Mouse (Mus musculus): ENCODE data around the gene Rho.
A peak's percentile ranks its signal among the peaks of the same experiment; 100 is the strongest.

Gene Rho

GRCm38 (mm10) chr6:115915601-115916445 lies 15.7 kb upstream of the Rho start:
- no peak for DNase-seq (ENCODE audit: low read depth, low spot score)

DNA sequence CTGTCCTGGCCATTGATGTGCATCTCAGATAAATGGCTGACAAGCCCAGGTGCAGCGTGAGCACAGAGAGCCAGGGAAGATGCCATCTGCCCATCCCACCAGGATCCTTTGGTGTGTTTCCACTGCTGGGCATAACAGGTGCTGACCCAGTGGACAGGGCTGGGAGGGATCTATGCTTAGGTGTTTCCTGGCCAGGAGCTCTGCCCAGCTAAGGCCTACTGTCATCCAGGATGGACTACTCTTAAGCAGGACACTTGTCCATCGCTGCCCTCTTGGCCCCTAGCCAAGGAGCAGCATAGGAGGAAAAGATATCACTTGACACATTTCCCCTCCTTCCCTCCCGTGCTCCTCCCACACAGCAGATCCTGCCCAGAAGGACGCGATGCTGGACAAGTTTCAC lies 14.9 kb upstream of the Rho start:
- DNase-seq (ENCODE audit: low read depth, low spot score): no peak

GRCm38 (mm10) chr6:115918615-115919014 lies 12.9 kb upstream of the Rho start:
- no peak for DNase-seq (ENCODE audit: low read depth, low spot score)

GRCm38 (mm10) chr6:115919876-115920275 lies 11.7 kb upstream of the Rho start:
- DNase-seq (ENCODE audit: low read depth, low spot score): no peak

GRCm38 (mm10) chr6:115924829-115925228 lies 6.7 kb upstream of the Rho start:
- DNase-seq (ENCODE audit: low read depth, low spot score): no peak

DNA sequence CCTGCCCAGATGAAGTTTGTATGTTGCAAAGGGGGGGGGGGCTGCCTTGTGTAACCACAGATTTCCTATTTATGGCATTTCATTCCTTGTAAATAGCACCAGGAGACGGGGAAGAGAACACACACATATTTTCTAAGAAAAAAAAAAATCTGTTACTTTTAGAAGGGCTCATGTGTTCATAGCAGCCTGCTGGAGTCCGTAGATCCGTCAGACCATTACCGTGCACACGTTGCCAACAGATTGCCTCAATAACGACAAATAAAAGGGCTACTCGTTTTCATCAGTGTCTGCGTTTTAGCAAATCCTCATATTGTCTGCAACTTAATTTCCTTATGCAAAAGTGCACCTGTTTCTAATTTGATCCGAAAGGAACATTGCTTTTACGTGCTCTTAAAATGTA lies 5.1 kb upstream of the Rho start:
- DNase-seq (ENCODE audit: low read depth, low spot score): no peak

DNA sequence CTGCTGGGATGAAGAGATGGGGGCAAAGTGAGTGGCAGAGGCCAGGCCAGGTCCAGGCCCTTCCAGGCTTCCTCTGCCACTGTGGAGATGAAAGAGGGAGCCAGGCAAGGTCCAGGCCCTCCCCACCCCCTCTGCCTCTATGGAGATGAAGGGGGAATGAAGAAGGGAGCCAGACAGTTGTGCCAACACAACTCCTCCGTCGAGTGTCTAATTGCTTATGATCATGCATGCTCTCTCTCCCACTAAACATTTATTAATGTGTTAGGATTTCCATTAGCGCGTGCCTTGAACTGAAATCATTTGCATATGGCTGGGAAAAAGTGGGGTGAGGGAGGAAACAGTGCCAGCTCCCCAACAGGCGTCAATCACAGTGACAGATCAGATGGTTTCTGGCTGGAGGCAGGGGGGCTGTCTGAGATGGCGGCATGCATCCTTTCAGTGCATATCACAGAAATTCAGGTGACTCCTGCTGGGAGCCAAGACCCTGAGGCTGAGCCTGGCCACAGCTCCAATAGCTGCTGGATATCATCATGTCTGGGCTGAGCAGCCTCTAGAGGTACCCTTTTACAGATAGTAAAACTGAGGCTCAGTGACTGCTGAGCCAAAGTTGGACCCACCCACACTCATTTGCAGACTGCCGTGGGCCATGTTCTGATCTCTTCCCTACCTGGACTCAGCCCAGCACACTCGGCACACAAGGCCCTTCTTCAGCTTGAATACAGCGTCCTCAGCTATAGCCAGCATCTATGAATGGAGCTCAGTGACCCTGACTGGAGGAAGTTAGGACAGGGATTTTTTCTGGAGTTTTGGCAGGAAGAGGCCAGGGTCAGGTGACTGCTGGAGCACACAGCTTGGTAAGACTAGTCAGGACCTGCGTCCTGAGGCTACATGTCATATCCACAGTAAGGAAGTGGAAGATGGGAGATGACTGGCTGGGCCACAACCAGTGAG lies 4.0 kb upstream of the Rho start:
- no peak for DNase-seq (ENCODE audit: low read depth, low spot score)

DNA sequence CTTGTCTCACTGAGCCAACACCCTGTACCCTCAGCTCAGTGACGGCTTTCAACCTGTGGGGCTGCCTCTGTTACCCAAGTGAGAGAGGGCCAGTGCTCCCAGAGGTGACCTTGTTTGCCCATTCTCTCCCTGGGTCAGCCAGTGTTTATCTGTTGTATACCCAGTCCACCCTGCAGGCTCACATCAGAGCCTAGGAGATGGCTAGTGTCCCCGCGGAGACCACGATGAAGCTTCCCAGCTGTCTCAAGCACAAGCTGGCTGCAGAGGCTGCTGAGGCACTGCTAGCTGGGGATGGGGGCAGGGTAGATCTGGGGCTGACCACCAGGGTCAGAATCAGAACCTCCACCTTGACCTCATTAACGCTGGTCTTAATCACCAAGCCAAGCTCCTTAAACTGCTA lies 1.5 kb upstream of the Rho start:
- DNase-seq (ENCODE audit: low read depth, low spot score): no peak

DNA sequence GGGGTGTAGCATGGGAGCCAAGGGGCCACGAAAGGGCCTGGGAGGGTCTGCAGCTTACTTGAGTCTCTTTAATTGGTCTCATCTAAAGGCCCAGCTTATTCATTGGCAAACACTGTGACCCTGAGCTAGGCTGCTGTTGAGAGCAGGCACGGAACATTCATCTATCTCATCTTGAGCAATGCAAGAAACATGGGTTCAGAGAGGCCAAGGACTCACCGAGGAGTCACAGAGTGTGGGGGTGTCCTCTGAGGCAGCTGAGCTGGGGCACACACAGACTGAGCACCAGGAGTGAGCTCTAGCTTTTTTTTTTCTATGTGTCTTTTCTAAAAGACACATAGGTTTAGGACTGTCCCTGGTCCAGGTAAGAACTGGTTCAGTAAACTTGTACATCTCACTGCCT lies 843 bp downstream of the Rho start:
- no peak for DNase-seq (ENCODE audit: low read depth, low spot score)

DNA sequence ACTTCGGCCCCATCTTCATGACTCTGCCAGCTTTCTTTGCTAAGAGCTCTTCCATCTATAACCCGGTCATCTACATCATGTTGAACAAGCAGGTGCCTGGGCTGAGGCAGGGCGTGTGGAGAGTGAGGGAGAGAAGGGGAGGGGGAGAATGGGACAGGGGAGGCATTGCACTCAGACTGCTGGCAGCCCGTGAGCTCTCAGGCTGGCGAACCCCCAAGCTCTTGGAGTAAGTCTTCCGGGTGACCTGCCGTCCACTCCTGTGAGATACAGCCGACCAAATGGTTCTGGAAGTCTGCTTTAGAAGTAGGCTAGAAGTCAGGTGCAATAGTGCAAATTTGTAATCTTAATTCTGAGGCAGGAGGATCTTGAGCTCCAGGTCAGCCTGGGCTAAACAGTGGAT lies 4.0 kb downstream of the Rho start:
- no peak for DNase-seq (ENCODE audit: low read depth, low spot score)

GRCm38 (mm10) chr6:115938011-115938410 lies 6.5 kb downstream of the Rho start:
- no peak for DNase-seq (ENCODE audit: low read depth, low spot score)

DNA sequence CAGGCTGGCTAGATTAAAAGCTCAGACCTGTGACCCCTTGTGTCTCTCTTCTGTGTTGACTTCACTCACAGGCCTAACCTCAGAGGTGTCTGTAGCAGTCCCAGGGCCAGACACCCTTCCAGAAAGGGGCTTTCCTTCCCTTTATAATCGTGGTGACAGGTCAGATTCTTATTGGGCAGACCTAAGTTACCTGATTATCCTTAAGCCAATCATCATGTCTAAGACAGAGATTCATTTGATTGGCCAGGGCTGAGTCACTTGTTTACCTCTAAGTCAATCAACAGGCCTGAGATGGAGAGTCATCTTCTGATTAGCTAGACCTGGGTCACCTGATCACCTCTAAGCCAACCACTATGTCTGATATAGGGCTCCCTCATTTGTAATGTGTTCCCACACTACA lies 7.2 kb downstream of the Rho start:
- DNase-seq (ENCODE audit: low read depth, low spot score): no peak

GRCm38 (mm10) chr6:115940603-115941002 lies 9.1 kb downstream of the Rho start:
- DNase-seq (ENCODE audit: low read depth, low spot score): no peak

GRCm38 (mm10) chr6:115941128-115941527 lies 9.6 kb downstream of the Rho start:
- no peak for DNase-seq (ENCODE audit: low read depth, low spot score)

DNA sequence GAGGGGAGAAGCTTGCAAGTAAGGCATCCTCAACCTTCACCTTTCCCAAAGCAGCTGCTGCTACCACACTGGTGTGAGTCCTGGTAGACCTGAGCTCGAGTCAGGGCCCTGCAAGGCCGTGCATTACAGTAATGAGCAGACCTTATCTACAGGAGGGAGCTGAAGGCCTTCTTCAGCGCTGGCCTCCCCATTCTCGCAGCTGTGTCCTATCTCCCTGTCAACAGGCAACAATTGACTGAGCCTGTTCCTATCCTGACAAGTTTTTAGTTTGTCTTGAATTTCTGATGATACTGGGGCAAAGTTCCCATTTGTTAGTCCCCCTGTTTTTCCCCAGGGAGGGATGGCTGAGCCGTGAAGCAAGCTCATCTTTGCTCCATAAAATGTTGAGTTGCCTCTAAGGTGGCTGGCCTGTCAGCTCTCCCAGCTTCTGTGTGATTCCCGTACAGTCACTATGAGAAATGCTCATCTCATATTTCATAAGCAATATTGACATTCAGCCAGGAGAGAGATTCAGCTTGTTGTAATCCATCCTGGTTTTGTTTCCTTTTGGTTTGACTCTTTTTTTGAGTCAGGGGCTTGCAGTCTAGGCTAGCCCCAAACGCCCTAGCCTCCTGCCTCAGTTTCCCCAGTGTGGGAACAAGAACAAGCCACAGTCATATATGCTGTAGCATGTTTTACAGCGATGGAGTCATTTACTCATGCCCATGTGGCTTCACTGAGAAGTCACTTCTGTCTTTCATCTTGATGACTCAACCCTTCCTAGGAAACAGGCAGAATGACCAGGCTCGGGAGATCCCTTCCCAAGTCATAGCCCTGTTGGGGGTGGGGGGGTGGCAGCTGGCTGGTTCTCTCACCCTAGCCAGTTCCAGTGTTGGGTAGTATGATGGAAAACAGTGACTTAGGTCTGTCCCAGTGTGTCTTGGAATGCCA lies 12.2 kb downstream of the Rho start:
- DNase-seq (ENCODE audit: low read depth, low spot score): no peak

DNA sequence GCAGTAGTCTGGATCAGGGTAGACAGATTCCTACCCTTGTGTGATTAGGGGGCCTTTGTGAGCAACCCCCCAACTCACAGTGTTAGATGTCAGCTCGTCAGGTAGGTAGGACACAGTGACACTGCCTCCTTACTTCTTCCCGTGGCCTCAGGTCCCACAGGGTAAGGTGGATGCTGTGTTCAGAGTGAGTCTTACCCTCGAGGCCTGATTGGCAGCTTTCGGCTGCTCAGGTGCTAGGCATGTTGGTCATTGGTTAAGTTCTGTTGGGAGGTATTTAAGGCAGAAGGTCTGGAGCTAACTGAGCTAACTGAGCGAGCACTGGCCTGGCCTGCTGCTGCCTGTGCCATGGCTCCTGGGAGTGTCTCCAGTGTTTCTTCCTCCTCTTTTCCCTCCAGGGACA lies 13.1 kb downstream of the Rho start, which contains the start of gene H1foo:
TSS of gene H1foo (plus strand) at position 301 of the 400 bp plus-strand sequence.
- DNase-seq (ENCODE audit: low read depth, low spot score): no peak

GRCm38 (mm10) chr6:115945633-115946032 lies 14.1 kb downstream of the Rho start:
- peak; percentile 43 for DNase-seq (ENCODE audit: low read depth, low spot score)

GRCm38 (mm10) chr6:115946389-115946788 lies 14.8 kb downstream of the Rho start:
- no peak for DNase-seq (ENCODE audit: low read depth, low spot score)

DNA sequence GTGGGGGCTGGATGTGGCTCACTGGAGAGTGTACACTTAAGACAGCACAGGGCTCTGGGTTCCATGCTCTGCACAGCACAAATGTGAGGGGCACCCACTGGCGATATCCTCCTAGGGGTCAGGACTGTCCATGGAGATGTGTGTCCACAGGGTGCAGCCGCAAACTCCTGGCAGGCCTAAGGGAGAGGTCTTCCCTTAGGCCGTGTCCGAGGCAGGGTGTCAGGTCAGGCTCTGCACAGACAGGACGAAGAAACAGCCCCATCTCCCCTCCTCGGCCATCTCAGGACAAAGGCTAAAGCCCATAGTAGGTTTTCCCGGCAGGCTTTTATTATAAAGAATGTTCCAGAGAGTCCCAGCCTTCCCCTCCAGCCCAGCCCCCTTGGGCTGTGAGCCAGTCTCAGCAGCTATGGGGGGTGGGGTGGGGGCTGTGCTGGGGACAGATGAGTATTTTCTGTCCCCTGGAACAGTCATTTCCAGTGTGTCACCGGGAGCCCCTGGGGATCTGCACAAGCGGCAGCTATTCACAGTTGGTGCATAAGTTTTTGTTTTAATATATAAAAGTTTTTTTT lies 23.0 kb downstream of the Rho start:
- no peak for DNase-seq (ENCODE audit: low read depth, low spot score)

DNA sequence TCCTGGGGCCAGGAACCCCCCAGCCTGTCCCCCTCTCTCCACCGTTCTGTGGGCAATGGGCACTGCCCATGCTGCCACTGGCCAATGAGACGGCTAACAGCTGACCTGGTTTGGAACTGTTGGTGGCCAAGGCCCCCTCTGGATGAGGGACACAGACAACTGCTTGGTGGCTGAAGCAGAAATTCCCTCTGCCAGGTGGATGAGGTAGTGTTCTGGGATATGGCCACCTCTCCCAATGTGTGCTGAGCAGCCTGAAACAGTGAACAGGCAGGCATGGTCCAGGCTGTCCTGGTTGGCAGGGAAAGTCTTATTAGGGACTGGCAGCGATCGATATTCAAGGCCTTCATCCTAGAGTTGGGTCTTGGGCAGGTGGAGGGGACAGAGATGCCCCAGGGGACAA lies 23.6 kb downstream of the Rho start:
- DNase-seq (ENCODE audit: low read depth, low spot score): no peak

GRCm38 (mm10) chr6:115955664-115956063 lies 24.1 kb downstream of the Rho start:
- no peak for DNase-seq (ENCODE audit: low read depth, low spot score)
